Mouse (Mus musculus): ENCODE measurements around the gene Gm11639.

GRCm38 (mm10) chr11:104967862-104968261, 282.4 kb downstream of the Gm11639 start:
- no peak for TF ChIP-seq GATA1 (IDR thresholded peaks at IDR 0.05; ENCODE audit: borderline replicate concordance, low read length)
- no peak for TF ChIP-seq FLI1 (IDR thresholded peaks at IDR 0.05; ENCODE audit: low read length)

All from megakaryocyte, embryonic 14.5 days (primary cell).